Mouse (Mus musculus): ENCODE measurements around the gene Gm5617. TPM values are rescaled to one million over a fixed set of nuclear protein-coding genes. Genes with fewer than 3 reads are reported as not detected.

The Gm5617 gene
- total RNA-seq, 2 experiments from 2014 or later, result 18.5 to 26.8 TPM

Other genes starting within 250 kb of the Gm5617 start
- gene Nxpe2, start 142.0 kb upstream of the Gm5617 start, total RNA-seq (2015), result 6.7 and 12.1 TPM in 2 replicates
- 1.6 and 9.4 TPM in 2 replicates for gene Nxpe2, start 142.0 kb upstream of the Gm5617 start, total RNA-seq (2017)
- 109 and 112 TPM in 2 replicates for gene Rexo2, start 14.8 kb upstream of the Gm5617 start, total RNA-seq (2015)
- gene Rexo2, start 14.8 kb upstream of the Gm5617 start, total RNA-seq (2017), result 141 and 168 TPM in 2 replicates
- 126 and 130 TPM in 2 replicates for gene Rbm7, start 143 bp upstream of the Gm5617 start, total RNA-seq (2015)
- gene Rbm7, start 143 bp upstream of the Gm5617 start, total RNA-seq (2017), result 115 and 132 TPM in 2 replicates
- 0.22 and 1.9 TPM in 2 replicates for gene Nnmt, start 109.7 kb downstream of the Gm5617 start, total RNA-seq (2015)
- gene Nnmt, start 109.7 kb downstream of the Gm5617 start, total RNA-seq (2017), result 0.37 and 1.2 TPM in 2 replicates

Data from megakaryocyte, adult 5-6 weeks (primary cell).